Mouse (Mus musculus): ENCODE results near the gene Rae1. TPM values are rescaled to one million over a fixed set of nuclear protein-coding genes. Genes with fewer than 3 reads are reported as not detected.
A peak's percentile ranks its signal among the peaks of the same experiment; 100 is the strongest.

The Rae1 gene
- polyA plus RNA-seq, 2 experiments from 2014 or later, result 54.5 to 63.6 TPM

DNA sequence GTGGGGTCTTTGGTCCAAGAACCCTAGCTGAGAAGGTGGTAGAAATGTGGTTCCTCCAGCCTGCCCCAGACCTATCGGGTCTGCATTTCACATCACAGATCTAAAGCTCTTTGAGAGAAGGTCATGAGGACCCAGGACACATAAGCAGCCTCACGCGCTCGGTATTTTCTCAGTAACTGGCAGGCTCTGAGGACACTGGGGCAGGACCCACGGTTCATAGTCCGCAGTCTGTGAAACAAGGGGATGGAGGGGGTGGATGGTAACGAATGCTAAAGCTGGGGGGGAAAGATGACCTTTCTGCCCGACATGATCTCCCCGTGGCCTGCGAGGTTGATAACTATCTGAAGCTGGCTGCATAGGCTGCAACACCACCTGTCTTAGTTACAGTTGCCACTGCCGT is 2.2 kb upstream of the Rae1 start:
- no peak for ATAC-seq

DNA sequence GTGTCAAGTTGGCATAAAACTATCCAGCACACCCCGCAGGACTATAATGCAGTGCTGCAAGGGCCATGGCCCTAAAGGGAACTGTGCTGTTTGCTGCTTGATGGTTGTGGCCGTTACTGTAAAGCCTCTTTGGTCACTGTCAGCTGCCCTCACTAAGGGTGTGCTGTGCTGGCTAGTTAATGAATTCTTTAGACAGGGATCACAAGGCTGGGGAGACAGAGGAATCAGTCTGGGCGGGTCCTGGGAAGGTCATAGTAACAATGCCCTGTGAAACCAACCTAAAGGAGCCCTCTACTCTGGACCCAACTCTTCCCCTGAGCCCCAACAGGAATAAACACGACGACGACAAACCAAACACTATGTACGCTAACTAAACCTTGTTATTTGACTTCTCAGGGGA is 1.4 kb upstream of the Rae1 start:
- ATAC-seq, result no peak

DNA sequence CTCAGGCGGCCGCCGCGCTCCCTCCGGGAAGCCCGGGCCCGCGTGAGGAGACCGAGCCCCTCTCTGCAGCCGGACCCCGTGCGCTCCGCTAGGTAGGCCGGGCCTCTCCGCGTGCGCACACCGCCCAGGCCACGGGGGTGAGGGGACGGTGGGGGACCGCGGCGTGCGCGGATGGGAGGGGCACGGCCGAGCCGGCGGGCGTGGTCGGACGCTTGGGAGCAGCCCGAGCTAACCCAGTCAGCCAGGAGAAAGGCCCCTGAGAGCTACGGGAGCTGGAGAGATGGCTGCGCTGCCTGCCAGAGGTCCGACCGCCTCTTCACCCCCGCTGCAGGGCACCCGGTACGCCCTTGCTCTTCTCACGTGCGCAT is 352 bp downstream of the Rae1 start:
- peak; percentile 37 for ATAC-seq

DNA sequence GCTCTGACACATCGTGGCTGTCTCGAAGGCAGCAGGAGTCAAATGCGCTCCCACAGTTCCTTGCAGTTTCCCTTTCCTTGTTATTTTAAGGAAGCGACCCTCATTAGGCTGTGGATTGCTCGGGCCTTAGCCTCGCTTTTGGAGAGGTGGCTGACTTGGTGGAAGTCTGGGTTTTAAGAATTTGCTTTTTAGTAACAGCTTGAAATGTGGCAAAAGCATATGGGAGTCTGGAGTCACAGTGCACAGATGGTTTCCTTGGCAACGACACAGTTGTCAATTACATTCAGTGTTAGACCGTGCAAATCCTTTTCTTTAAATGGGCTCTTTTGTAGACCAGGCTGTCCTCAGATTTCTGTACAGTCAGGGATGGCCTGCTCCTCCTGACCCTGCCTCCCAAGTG is 1.0 kb downstream of the Rae1 start:
- ATAC-seq, result no peak

DNA sequence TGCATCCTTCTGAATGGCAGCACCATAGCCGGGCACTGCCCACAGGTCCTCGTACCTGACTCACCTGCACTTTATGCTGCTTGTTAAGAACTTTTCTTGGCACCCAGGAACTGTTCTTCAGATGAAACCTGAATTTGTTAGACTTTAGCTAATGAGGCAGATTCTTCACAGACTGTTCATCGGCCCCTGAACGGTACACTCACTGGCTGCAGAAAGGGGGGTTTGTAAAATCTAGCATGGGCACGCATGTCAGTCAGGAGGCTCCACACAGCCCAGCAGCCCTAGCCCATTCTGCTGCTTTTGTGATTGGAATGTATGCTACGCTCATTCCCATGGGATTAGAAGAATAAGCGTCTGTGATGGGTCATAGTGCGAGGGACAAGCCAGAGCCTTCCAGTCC is 3.8 kb downstream of the Rae1 start:
- no peak for ATAC-seq

DNA sequence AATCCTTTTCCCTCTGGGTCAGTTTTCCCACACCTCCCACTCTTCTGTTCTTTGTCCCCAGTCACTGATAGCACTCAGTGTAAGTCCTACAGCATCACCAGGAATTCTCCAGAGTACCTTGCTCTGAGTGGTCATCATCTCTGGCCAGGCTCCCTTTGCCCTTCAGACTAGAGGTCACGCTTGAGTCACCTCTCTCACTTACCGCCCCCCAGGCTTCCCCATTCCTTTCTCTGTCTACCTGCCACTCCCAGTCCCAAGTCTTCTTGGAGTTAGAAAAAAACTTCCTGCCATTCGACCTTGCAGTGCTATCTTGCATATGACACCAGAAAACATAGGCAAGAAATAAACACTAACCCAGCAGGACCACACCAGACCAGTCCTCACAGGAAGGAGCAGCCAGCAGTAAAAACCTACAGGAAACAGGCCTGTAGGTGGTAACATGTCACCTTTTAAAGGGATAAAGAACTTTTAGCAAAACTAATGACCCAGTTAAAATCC is 10.4 kb downstream of the Rae1 start:
- no peak for ATAC-seq

DNA sequence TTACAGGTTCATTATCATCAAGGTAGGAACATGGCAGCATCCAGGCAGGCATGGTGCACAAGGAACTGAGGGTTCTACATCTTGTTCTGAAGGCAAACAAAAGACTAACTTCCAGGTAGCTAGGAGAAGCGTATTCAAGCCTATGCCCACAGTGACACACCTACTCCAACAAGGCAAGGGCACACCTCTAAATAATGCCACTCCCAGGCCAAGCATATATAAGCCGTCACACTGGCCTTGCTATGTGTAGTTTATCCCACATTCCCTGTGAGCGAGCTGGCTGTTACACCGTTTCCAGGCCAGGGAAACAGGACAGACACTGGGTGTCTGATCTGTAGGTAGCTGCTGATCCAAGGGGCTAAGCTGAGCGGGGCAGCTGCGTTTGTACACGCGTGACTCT is 11.5 kb downstream of the Rae1 start:
- ATAC-seq, result no peak

DNA sequence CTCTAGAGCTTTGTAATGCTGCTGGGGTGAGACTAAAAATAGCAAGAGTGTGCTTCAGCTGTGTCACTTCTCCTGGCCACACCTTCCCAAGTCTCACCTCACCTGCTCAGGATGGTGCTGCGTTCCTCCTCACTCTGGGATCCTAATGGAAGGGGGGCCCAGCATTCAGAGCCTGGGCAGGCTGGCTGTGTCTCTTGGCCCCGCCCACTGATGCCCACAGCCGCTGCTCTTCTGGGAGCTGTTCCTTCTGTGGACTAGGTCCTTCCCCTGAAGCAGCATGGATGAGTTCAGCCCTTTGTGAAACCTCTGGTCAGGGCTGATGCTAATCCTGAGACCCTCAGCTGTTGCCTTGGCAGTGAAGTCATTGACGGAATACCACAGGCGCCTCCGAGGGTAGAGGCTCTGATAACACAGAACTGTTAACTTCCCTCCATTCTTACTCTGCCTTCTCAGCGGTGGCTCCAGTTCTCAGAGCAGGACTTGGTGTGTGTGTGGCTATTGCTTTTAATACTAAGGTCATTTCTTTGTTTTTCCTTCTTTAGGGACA is 14.9 kb downstream of the Rae1 start:
- no peak for ATAC-seq

DNA sequence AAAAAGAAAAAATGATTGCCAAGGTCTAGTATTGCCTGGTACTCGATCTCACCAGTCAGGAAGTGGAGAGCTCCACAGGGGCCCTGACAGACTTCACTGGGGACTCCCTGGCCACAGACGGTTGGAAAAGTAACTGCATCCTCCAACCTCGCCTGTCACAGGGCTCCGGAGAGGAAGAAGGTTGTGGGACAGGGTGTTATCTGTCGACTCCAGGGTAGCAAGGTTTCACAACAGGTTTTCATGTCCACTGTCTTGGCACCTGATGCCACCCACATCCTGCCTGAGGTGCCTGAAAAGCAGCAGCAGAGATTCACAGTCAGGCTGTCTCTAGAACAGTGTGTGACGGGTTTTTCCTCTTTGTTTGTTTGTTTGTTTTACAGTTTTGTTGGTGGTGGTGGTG is 18.0 kb downstream of the Rae1 start:
- ATAC-seq, result peak; percentile 71

DNA sequence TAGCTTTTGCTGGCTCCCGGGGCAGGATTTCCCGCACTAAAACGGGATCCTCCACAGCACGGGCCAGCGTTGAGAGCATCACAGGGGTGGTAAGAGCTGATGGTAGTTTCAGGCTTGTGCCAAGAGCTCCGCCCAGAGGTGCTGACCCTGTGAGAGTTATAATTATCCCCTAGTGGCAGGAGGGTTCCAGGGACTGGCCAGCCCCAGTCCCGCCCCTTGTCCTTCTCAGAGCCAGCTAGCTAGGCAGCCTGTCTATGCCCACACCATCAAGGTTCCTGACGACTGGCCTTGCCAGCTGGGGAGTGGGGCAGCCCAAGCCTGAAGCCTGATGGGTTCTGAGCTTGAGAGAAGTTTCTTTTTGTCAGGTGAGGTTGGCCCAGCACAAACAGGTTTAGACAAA is 18.7 kb downstream of the Rae1 start:
- no peak for ATAC-seq

DNA sequence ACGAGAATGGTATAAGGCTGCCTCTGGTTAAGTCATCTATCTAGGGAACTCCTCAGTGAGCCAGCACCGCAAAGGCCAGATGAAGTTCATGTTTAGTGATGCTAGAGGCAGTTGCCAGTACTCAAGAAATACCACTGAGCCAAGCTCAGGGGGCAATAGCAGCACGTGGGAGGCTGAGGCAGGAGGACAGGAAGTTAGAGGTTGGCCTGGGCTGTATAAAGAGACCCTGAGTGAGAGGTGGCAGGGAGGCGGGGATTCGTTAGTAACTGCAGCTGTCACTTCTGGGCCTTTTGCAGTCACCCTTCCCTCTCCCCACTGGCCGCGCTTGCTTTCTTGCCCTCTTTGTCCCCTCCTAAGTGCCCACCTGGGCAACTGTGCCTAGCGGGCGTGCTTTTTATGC is 19.4 kb downstream of the Rae1 start:
- peak; percentile 7 for ATAC-seq

DNA sequence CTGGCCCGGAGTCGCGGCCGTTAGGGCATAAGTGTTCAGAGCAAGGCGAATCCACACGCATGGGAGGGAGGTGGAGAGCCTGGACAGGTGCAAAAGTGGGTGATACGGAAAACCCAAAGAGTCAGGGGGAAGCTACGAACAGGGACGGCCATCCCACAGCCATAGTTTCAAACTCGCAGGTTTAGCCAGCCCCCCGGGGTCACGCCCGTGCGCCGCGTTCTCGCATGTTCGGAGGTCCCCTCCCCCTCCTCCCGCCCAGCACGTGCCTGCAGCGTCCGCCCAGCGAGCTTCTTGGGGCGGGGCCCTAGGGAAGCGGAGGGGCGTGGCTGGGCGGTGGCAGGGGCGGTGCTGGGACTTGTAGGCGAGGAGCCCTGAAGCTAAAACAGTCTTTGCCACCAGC is 19.9 kb downstream of the Rae1 start:
- ATAC-seq, result peak; percentile 37

DNA sequence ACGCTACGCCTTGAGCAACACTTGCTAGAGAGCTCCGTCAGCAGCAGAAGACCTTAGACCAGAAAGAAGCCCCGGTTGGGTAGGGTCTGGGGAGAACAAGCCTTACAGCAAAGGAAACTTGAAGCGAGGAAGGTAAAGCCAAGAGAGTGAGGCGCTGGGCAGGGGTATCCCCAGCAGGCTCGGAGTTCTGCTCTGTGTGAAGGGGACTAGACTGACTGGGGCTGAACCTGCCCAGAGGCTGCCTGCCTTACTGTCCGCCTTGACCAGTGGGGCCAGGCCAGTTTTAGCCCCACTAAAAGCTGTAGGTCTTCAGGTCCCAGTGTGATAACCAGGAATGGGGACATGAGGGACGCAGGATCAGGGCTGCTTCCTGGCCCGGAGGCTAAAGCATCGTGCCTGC is 20.5 kb downstream of the Rae1 start, which contains the start of gene Rbm38:
TSS of gene Rbm38 (plus strand) at position 69 of the 400 bp plus-strand sequence.
- no peak for ATAC-seq

DNA sequence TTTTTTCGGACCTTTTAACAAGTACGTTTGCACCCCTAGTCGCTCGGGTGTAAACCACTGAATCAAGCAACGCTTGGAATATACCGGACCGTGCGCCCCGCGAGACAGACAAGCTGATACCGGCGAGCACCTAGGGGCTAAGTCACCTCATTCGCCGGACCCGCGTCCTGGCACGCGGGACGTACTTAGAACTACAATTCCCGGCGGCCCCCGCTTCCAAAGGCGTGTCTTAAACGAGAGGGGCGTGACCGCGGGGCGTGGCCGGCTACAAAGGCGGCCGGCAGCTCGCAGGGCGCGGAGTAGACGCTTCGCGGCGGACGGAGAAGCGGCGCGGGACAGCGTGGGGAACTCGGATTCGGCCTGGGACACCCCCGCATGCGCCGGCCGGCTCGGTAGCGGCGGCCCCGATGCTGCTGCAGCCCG is 21.7 kb downstream of the Rae1 start:
- peak; percentile 20 for ATAC-seq

DNA sequence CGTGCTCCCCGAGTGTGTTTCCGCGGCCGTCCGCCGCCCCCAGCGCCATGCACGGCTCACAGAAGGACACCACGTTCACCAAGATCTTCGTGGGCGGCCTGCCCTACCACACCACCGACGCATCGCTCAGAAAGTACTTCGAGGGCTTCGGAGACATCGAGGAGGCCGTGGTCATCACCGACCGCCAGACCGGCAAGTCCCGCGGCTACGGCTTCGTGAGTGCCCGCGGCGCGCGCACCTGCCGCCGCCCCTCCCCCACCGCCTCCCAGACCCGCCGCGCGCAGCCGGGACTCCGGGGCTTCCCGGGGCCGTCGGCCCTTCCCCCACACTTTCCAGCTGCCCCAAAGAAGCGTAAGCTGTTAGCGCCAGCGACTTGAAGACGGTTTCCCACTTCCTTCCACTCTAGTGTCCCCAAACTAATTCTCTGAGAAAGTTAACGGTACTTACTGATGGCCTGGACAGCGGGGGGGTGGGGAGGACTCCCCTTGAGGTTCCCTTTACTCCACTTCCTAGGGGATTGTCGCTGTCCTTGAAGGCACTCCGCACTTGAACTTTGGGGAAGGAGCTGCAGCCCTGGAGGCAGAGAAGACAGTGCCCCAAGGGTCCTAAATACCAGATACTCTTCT is 22.3 kb downstream of the Rae1 start:
- no peak for ATAC-seq

DNA sequence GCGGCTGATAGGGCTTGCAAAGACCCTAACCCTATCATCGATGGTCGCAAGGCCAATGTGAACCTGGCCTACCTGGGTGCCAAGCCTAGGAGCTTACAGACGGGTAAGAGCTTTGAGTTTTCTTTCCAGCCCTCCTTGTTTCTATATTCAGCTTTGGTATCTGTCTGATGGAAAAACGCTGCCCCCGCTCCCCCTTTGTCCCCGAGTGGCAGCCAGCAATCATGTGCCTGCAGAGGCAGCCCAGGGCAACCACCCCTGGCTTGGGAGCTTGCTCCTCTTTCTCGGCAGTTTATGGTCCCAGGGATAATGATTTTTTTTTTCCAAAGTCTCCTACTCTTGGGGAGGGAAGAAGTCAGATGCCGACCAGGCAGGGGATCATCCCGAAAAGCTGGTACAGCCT is 22.9 kb downstream of the Rae1 start:
- ATAC-seq, result no peak

DNA sequence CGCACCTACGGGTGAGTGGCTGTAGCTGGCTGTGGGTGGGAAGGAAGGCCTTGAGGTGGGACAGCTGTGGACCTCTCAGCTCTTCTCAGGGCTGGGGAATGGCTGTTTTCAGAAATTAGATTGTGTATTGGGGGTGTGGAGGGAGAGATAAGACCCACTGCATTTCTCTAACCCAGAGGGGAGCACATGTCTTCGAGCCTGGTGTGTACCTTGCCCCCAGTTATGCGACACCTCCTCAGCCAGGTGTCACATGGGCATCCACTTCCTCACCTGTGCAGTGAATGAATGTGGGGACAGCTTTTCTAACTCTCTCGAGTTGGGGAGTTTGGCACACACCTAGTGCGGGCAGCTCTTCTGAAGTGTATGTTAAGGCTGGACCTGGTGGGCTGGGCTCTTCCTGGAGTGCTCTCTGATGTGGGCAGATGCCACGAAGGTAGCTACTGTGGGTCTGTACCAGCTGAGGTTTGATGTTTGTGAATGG is 23.5 kb downstream of the Rae1 start:
- peak; percentile 28 for ATAC-seq

DNA sequence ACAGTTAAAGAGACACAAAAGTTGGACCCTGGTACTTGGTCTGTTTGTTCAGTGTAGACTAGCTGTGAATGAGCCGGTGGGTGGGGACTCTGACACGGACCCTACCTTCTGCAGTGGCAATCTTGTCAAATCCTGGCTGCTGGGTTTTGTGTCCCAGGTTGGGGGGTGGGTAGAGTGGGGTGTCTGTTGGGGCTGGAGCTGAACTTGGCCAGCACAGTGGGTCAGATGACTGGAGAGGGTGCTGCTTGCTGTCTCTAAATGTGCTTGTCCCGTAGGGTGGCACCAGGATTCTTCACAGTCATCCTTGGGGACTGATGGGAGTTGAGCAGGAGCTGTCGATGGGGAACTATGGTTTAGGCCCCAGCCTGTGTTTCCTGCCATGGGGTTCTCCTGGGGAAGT is 24.0 kb downstream of the Rae1 start:
- ATAC-seq, result no peak

DNA sequence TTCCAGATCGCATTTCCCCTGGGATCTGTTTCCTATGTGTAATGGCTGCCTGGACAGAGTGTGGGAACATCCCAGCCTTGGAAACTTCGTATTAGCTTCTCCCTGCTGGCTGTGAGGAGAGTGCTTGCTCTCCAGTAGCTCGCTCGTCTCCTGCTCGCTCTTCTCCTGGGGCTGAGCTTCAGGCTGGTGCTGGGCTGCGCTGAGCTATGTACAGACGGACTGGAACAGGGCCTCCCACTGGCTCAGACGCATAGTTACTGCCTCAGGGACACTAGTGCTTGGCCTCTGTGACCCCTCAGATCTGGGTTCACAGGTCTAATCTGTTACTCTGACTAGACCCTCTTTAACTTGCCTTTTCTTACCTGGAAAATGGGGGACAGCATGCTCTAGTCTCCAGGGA is 24.5 kb downstream of the Rae1 start:
- ATAC-seq, result no peak

DNA sequence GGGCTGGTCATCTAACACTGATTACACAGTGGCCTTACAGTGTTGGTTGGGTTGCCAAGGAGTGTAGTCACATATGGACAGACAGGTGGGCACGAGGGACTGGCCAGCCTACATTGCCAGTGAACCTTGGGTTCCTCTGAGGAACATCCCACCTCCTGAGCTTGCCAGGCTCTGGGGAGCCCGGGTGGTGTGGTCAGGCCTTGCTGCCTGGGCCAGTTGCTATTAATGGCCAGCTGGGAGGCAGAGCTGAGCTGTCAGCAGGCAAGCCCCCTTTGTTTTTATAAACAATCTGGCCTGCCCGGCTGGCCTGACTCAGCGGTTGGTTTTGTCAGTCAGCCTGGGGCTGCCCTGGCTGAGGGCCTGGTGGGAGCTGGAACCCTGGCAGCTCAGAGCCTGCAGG is 25.0 kb downstream of the Rae1 start:
- no peak for ATAC-seq

DNA sequence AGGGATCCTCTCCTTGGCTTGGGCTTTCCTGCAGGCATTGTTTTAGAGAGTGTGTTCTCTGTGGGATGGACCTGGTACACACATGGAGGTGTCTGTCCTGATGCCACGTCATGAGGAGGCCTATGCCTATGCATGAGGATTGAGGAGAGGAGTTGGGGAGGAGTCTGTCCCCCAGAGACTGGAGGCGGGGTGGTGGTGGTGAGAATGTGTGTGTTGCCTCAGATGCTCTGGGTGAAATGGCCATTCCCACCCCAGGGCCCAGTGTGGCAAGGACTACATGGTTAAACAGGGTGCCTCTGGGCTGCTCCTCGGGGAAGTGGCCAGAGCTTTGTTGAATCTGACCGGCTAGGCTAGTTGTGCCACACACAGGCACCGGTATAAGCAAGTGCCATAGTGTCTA is 26.4 kb downstream of the Rae1 start:
- ATAC-seq, result no peak

DNA sequence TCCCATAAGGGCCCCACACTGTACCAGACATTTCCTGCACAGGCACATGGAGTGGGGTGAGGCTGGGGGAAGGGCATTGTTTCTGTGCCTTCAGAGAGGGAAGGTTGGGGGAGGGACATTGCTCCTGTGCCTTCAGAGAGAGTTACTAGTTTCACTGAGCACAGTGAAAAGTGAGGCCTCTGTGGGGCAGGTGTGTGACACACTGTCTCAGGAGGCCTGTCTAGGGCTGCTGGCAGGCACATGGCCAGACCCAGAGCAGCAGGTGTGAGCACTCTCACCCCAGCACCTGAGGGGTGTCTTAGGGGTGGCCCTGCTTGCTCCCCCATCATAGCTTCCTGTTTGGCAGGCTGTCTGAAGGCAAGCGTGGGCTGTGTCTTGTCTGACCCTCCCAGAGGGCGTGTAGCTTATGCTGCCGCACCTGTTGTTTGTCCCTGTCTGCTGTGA is 26.8 kb downstream of the Rae1 start:
- ATAC-seq, result peak; percentile 65

DNA sequence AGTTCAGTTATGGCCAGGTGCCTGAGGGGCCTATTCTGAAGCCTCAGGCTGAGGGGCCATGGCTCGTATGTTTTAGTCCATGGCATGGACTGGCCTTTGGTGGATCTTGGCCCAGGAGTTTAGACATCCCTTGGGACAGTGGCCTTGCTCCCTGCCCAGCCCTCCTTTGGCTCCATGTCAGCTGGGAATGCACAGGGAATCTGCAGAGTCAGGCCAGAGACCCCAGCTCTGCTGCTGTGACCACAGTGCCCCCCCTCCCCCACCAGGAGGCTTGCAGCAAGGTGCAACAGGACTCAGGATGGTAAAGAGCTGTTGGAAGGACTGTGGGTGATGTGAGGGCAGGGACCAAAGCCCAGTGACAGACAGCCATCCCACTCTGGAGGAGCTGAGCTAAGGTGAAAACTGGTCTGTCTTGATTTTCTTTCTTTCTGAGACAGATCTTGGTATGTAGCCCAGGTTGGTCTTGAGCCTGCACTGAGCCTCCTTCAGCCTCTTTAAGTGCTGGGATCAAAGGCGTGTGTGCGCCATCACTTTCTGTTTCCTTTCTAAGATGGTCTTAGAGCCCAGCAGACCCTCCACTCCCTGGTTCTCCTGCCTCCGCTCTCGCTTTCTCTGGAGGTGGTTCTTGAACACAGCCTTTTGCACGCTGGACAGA is 27.4 kb downstream of the Rae1 start:
- no peak for ATAC-seq

DNA sequence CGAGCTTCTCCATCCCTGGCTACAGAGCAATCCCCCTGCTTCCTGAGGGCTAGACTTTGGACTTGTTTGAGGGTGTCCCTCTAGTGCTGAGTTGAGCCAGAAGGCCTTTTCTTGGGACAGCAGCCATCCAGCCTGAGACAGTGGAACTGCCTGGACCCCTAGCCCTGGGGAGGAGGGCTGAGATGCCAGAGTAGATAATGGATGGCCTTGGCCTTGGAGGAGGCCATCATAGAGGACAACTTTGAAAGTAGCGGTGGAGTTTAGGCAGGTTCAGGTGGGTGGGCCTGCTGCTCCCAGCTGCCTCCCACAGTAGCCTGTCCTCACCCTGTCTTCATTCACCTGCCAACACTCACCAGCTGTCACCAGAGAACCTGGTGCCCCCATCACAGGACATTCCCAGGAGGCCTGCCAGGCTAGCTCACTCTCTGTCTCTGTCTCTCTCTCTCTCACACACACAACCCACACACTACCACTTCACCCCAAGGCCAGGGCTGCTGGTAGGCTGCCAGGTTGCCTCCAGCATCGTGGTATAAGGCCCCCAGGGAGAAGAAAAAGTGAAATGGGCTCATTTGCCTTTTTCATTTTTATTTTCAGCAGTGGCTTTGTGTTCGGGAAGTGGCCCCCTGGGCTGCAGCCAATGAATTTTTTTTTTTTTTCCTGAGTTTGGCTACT is 28.0 kb downstream of the Rae1 start:
- no peak for ATAC-seq
